Mouse (Mus musculus) G1E (cell line): ENCODE results near the gene Cybc1. TPM values are rescaled to one million over a fixed set of nuclear protein-coding genes. Genes with fewer than 3 reads are reported as not detected.

ENCODE experiments used
- ATAC-seq: 2 replicates; pipeline ENCODE4 v1.8.0; 2016; ENCODE audit warnings: mild to moderate bottlenecking; ENCODE audit not compliant: insufficient number of reproducible peaks, poor library complexity, low FRiP score, severe bottlenecking; ENCODE audit errors: extremely low read depth
- DNase-seq: peaks from one replicate; pipeline ENCODE4 v3.0.0; 2012; ENCODE audit warnings: low spot score
- H3K27me3 ChIP-seq: 2 replicates; pipeline ENCODE4 v1.6.1; 2012; ENCODE audit warnings: mild to moderate bottlenecking, low read length, inconsistent platforms; ENCODE audit not compliant: insufficient read depth
- H3K36me3 ChIP-seq: replicated peaks from 2 replicates; pipeline ENCODE3; 2012; ENCODE audit warnings: mild to moderate bottlenecking, inconsistent platforms
- H3K4me1 ChIP-seq: 2 replicates; pipeline ENCODE4 v1.6.1; 2012; ENCODE audit warnings: low read depth, low read length, inconsistent platforms, mixed read lengths; ENCODE audit not compliant: insufficient read depth
- H3K4me3 ChIP-seq: 2 replicates; pipeline ENCODE4 v1.5.1; 2012; ENCODE audit warnings: low read depth, mild to moderate bottlenecking, inconsistent platforms, low read length, moderate library complexity, mixed read lengths
- H3K9me3 ChIP-seq: replicated peaks from 2 replicates; pipeline ENCODE4 v1.6.1; 2012; ENCODE audit warnings: inconsistent platforms
- CTCF ChIP-seq: IDR thresholded peaks from 2 replicates; pipeline ENCODE4 v1.5.1; 2012; ENCODE audit warnings: low read depth, low read length, inconsistent platforms, mixed read lengths
- GATA1 ChIP-seq: IDR thresholded peaks from 2 replicates; pipeline ENCODE4 v1.6.1; 2012; ENCODE audit warnings: borderline replicate concordance, low read length, inconsistent platforms, mixed read lengths
- GATA2 ChIP-seq: IDR thresholded peaks from 2 replicates; pipeline ENCODE4 v1.6.1; 2012; ENCODE audit warnings: low read depth, low read length, inconsistent platforms, borderline replicate concordance
- POLR2AphosphoS5 ChIP-seq: IDR thresholded peaks from 2 replicates; pipeline ENCODE4 v1.6.1; 2012; ENCODE audit warnings: low read depth, low read length, inconsistent platforms; ENCODE audit not compliant: insufficient replicate concordance
- TAL1 ChIP-seq: conservative IDR thresholded peaks from 2 replicates; pipeline ENCODE4 v1.6.1; 2012; ENCODE audit warnings: low read depth, low read length, inconsistent platforms, mixed read lengths
- polyA plus RNA-seq: library from polyadenylated mRNA; stranded (reverse); fragments of >175 nt; gene quantifications from 2 replicates; pipeline ENCODE4 v1.2.3, GENCODE M21; 2012
- total RNA-seq, 2 experiments: library from RNA; stranded (forward) in 1 of 2; stranded (reverse) in 1 of 2; fragments of 200-1000 nt in 1 of 2; fragments of >200 nt in 1 of 2; fragmentation: Nextera tagmentation in 1 of 2; gene quantifications; 2 replicates each; pipeline ENCODE4 v1.2.3; 2014 to 2017

Gene Cybc1
- total and polyA plus RNA-seq, 3 experiments: 19.6 to 41.5 (median 23.2) TPM

GRCm38 (mm10) chr11:121220771-121221170, 8.4 kb downstream of the Cybc1 start:
- no peak for ATAC-seq
- no peak overlapping the region for H3K4me3 ChIP-seq
- no peaks in the 10 kb centered on the region for H3K27me3 ChIP-seq
- peaks cover 95% of the 10 kb centered on the region for H3K36me3 ChIP-seq
- H3K4me1 ChIP-seq: peaks cover 10% of the 10 kb centered on the region; the same call in 1 of the 2 replicates
- no peaks in the 10 kb centered on the region for H3K9me3 ChIP-seq
- no peak for DNase-seq
- TF ChIP-seq GATA2: no peak
- no peak for TF ChIP-seq CTCF
- TF ChIP-seq GATA1: no peak
- TF ChIP-seq TAL1: no peak
- TF ChIP-seq POLR2AphosphoS5: no peak

- Histone ChIP-seq H3K4me3 (no peak overlapping the region), H3K27me3 (no peaks in the 10 kb centered on the region), H3K9me3 (no peaks in the 10 kb centered on the region), H3K4me1 (peaks cover 5% of the 10 kb centered on the region; the same call in 1 of the 2 replicates), H3K36me3 (peaks cover 88% of the 10 kb centered on the region)
- DNase-seq: no peak
- no peak for ATAC-seq
- no peak for TF ChIP-seq CTCF
- TF ChIP-seq POLR2AphosphoS5: no peak
- no peak for TF ChIP-seq GATA2
- no peak for TF ChIP-seq TAL1
- TF ChIP-seq GATA1: no peak
Measured at GRCm38 (mm10) chr11:121219776-121220175, 9.3 kb downstream of the Cybc1 start.

GRCm38 (mm10) chr11:121216831-121217230, 12.3 kb downstream of the Cybc1 start:
- Histone ChIP-seq H3K4me3 (no peak overlapping the region), H3K27me3 (no peaks in the 10 kb centered on the region), H3K4me1 (peaks cover 5% of the 10 kb centered on the region; the same call in 1 of the 2 replicates), H3K36me3 (peaks cover 73% of the 10 kb centered on the region), H3K9me3 (no peaks in the 10 kb centered on the region)
- DNase-seq (no peak), ATAC-seq (no peak)
- no peak for TF ChIP-seq TAL1
- TF ChIP-seq POLR2AphosphoS5: no peak
- no peak for TF ChIP-seq GATA1
- no peak for TF ChIP-seq GATA2
- TF ChIP-seq CTCF: no peak

GRCm38 (mm10) chr11:121204161-121205006, 24.7 kb downstream of the Cybc1 start, which contains the start of the genes Hexdc and Ogfod3:
Gene Hexdc (plus strand): TSS chr11:121204433.
Gene Ogfod3 (minus strand): TSS chr11:121204711.
- H3K4me1 ChIP-seq: peaks cover 14% of the 10 kb centered on the region
- no peaks in the 10 kb centered on the region for H3K9me3 ChIP-seq
- H3K4me3 ChIP-seq: peak within 1 kb of the TSS; percentile 91
- H3K36me3 ChIP-seq: peaks cover 25% of the 10 kb centered on the region
- H3K27me3 ChIP-seq: no peaks in the 10 kb centered on the region
- ATAC-seq (peak; percentile 97), DNase-seq (peak; percentile 93)
- TF ChIP-seq GATA1 (no peak), GATA2 (no peak), TAL1 (no peak), POLR2AphosphoS5 (no peak)

GRCm38 (mm10) chr11:121203859-121204160, 25.3 kb downstream of the Cybc1 start:
- no peaks in the 10 kb centered on the region for H3K9me3 ChIP-seq
- H3K27me3 ChIP-seq: no peaks in the 10 kb centered on the region
- TF ChIP-seq POLR2AphosphoS5 (no peak), GATA2 (no peak)
- H3K4me1 ChIP-seq: peaks cover 14% of the 10 kb centered on the region
- H3K4me3 ChIP-seq: peak overlapping the region; percentile 91
- ATAC-seq (no peak), DNase-seq (no peak)
- H3K36me3 ChIP-seq: peaks cover 21% of the 10 kb centered on the region

GRCm38 (mm10) chr11:121201436-121202198, 27.5 kb downstream of the Cybc1 start:
- no peaks in the 10 kb centered on the region for H3K27me3 ChIP-seq
- TF ChIP-seq CTCF (peak; percentile 25; the same call in 1 of the 2 replicates), GATA2 (no peak), POLR2AphosphoS5 (no peak)
- ATAC-seq (no peak), DNase-seq (no peak)
- H3K4me1 ChIP-seq: peaks cover 14% of the 10 kb centered on the region
- peaks cover 14% of the 10 kb centered on the region for H3K36me3 ChIP-seq
- H3K9me3 ChIP-seq: no peaks in the 10 kb centered on the region
- H3K4me3 ChIP-seq: no peak overlapping the region

GRCm38 (mm10) chr11:121200781-121201180, 28.3 kb downstream of the Cybc1 start:
- no peak overlapping the region for H3K4me3 ChIP-seq
- TF ChIP-seq GATA2: no peak
- no peak for TF ChIP-seq GATA1
- TF ChIP-seq CTCF: no peak
- TF ChIP-seq TAL1: no peak
- no peak for TF ChIP-seq POLR2AphosphoS5
- no peak for DNase-seq

More at GRCm38 (mm10) chr11:121200781-121201180, 28.3 kb downstream of the Cybc1 start:
- no peaks in the 10 kb centered on the region for H3K9me3 ChIP-seq
- no peak for ATAC-seq
- H3K4me1 ChIP-seq: peaks cover 14% of the 10 kb centered on the region
- no peaks in the 10 kb centered on the region for H3K27me3 ChIP-seq
- H3K36me3 ChIP-seq: peaks cover 18% of the 10 kb centered on the region
